Mouse (Mus musculus) limb, embryonic 12.5 days (tissue): ENCODE data around the gene Zbtb20. TPM values are rescaled to one million over a fixed set of nuclear protein-coding genes. Genes with fewer than 3 reads are reported as not detected.

Source experiments
- ATAC-seq: fragments of 200-750 bp; cut with Nextera tagmentation; 2 replicates; pipeline ENCODE4 v1.8.0; 2017; ENCODE audit warnings: low read depth, moderate TSS enrichment; ENCODE audit not compliant: insufficient number of reproducible peaks, insufficient read depth, low FRiP score, low TSS enrichment
- H3K27ac ChIP-seq: fragments of 300-500 bp; sonication (generic); 2 replicates; pipeline ENCODE4 v1.5.1; 2016; ENCODE audit warnings: mild to moderate bottlenecking, moderate library complexity
- H3K27me3 ChIP-seq: fragments of 300-500 bp; sonication (generic); 2 replicates; pipeline ENCODE4 v1.6.1; 2016; ENCODE audit warnings: mild to moderate bottlenecking, moderate library complexity
- H3K36me3 ChIP-seq: fragments of 300-500 bp; sonication (generic); 2 replicates; pipeline ENCODE4 v1.6.1; 2016; ENCODE audit warnings: mild to moderate bottlenecking, moderate library complexity
- H3K4me1 ChIP-seq: fragments of 300-500 bp; sonication (generic); replicated peaks from 2 replicates; pipeline ENCODE4 v1.6.1; 2016
- H3K4me2 ChIP-seq: fragments of 300-500 bp; sonication (generic); 2 replicates; pipeline ENCODE4 v1.6.1; 2016; ENCODE audit warnings: mild to moderate bottlenecking, moderate library complexity
- H3K4me3 ChIP-seq: fragments of 300-500 bp; sonication (generic); replicated peaks from 2 replicates; pipeline ENCODE4 v1.5.1; 2016; ENCODE audit warnings: mild to moderate bottlenecking
- H3K9ac ChIP-seq: fragments of 300-500 bp; sonication (generic); replicated peaks from 2 replicates; pipeline ENCODE4 v1.6.1; 2016; ENCODE audit warnings: mild to moderate bottlenecking, moderate library complexity
- H3K9me3 ChIP-seq: fragments of 300-500 bp; sonication (generic); 2 replicates; pipeline ENCODE4 v1.6.1; 2016; ENCODE audit warnings: mild to moderate bottlenecking, moderate library complexity
- WGBS: fragments of 180-500 bp; shearing (Covaris S2); methylation state at CpG from one replicate; pipeline ENCODE4 v1.1.7; 2016; 5-methylcytosine and 5-hydroxymethylcytosine counted together
- polyA plus RNA-seq: library from polyadenylated mRNA; unstranded; fragments of >200 nt; fragmentation: Nextera tagmentation; extraction: Ambion mirVana; gene quantifications from 2 replicates; pipeline ENCODE4 v1.2.1, GENCODE M21; 2016

Gene Zbtb20
- polyA plus RNA-seq, 1 experiment from 2014 or later = 18.8 TPM

DNA sequence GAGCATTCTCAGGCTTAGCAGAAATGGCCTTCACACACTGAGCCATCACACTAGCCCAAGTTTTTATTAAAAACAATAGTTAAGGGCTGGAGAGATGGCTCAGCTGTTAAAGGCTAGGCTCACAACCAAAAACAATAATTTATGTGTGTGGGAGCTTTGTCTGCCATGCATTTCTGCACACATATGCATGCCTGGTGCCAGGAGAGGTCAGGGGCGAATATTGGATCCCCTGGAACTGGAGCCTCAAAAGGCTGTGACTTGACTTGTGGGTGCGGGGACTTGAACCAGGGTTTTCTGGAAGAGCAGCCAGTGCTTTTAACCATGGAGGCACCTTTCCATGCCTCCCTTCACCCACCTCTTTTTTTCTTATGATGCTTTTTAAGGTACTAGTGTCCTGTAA lies 685.6 kb downstream of the Zbtb20 start:
- Histone ChIP-seq H3K36me3 (no peaks in the 10 kb centered on the region), H3K9ac (no peak overlapping the region), H3K27ac (no peak overlapping the region), H3K4me2 (no peak overlapping the region), H3K27me3 (no peaks in the 10 kb centered on the region), H3K4me3 (no peak overlapping the region), H3K9me3 (no peaks in the 10 kb centered on the region), H3K4me1 (no peaks in the 10 kb centered on the region)
- 93% methylated on average over 2 of the region's 2 CpGs for WGBS
- no peak for ATAC-seq

DNA sequence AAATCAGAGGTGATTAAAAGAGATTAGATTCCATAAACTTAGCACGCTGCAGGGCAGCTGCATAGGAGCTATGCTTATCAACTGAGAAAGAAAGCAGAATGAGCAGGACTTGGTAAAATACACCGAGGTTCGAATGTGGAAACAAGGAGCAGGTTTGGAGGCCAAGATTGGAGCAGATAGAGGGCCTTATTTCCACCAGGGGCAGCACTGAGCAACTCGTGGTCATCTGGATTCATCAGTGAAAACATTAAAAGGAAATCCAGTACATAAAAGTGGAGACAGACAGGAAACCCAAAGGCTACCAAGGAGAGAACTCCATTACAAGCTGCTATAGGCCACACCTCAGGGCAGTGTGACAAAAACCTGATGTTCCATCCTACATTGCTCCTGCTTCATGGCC lies 686.3 kb downstream of the Zbtb20 start:
- no peak overlapping the region for H3K4me3 ChIP-seq
- 90% methylated on average over 4 of the region's 4 CpGs for WGBS
- no peaks in the 10 kb centered on the region for H3K36me3 ChIP-seq
- H3K9me3 ChIP-seq = no peaks in the 10 kb centered on the region
- no peak for ATAC-seq
- H3K27ac ChIP-seq = no peak overlapping the region
- H3K4me2 ChIP-seq = no peak overlapping the region
- no peaks in the 10 kb centered on the region for H3K27me3 ChIP-seq
- H3K9ac ChIP-seq = no peak overlapping the region
- H3K4me1 ChIP-seq = no peaks in the 10 kb centered on the region

DNA sequence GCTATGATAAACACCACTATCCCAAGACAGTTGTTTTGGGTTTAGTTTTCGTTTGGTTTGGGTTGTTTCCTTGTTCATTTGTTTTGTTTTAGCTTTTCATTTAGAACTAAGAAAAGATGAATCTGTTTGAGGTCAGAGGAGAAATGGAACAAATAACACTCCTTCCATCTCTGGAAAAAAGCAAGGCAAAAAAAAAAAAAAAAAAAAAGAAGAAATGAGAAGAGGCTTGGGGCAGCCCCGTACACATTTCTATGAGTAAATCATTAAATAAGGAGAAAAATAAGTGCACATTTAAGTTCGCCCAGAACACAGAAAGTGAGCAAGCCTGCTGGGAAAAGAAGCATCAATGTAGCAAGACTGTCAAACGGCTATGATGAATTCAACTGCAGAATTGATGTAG lies 690.2 kb downstream of the Zbtb20 start:
- Histone ChIP-seq H3K4me1 (no peaks in the 10 kb centered on the region), H3K9ac (no peak overlapping the region), H3K4me3 (no peak overlapping the region), H3K36me3 (no peaks in the 10 kb centered on the region), H3K9me3 (no peaks in the 10 kb centered on the region), H3K4me2 (no peak overlapping the region), H3K27ac (no peak overlapping the region), H3K27me3 (no peaks in the 10 kb centered on the region)
- 74% methylated on average over 4 of the region's 4 CpGs for WGBS
- ATAC-seq = no peak

DNA sequence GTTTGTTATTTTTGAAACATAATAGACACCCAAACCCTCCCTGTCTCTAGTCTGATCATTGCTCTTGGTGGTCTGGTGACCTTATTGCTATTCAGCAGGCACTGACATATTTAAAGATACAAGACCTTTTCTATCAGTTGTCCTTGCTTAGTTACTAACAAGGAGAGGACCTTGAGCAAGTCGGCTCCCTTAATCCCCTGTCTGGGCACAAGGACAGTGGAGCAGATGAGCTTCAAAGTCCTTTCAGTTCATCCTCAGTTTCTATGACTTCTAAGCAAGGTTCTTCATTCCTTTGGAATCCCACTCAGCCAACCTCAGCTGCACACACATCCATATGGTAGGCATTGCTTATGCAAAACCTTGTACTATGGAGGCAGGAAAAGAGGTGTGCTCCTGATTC lies 690.8 kb downstream of the Zbtb20 start:
- Histone ChIP-seq H3K9ac (no peak overlapping the region), H3K36me3 (no peaks in the 10 kb centered on the region), H3K4me2 (no peak overlapping the region), H3K4me1 (no peaks in the 10 kb centered on the region), H3K4me3 (no peak overlapping the region), H3K27me3 (no peaks in the 10 kb centered on the region), H3K9me3 (no peaks in the 10 kb centered on the region), H3K27ac (no peak overlapping the region)
- WGBS = 90% methylated on average over 1 of the region's 1 CpGs
- no peak for ATAC-seq

DNA sequence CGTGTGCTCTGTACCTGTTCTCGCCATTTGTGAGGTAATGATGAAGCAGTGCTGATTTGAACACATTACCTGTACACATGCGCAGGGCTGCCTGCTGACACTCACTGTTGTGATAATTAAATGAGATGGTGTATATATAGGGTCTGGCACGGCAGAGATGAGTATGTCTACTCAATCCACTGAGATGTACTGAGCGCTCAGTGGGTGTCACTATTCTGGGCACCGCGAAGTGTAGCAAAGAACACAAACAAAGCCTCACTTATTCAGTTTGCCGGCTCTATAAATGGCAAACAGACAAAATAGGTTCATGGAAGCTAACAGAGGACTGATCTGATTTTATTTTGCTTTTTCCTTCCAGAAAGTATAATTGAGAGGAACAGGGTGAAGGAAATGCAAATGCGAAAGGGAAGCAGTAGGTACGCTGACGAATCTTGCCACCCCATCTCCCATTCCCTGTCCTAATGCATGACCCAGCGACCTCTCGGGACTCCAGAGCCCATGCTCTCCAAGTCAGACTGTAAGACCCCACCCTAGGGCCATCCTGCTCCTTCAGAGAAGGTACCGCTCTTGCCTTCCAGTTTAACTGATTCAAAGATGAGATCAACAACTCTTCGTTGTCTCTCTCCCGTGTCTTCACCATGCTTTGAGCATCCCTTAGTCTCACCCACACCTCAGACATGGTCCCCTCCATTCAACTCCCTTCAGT lies 695.8 kb downstream of the Zbtb20 start:
- 91% methylated on average over 16 of the region's 16 CpGs for WGBS
- H3K27me3 ChIP-seq = no peaks in the 10 kb centered on the region
- ATAC-seq = no peak

DNA sequence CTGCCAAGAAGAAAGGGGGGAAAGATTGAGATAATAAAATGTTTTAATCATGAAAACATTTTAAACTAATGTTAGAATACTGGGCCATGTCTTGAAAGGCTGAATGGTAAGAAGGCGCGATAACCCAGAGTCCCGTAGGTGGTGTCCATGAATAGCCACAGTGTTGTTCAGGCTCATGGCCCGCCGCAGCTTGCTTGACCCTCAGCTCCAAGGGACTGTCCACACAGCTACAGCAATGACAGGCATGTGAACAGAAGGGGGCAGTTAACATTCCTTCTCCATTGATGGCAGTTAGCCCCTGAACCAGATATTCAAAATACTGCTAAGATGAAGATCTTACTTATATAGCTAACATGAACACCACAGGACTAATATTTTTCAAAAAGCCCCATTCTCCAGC lies 696.5 kb downstream of the Zbtb20 start:
- H3K4me3 ChIP-seq = no peak overlapping the region
- no peak overlapping the region for H3K9ac ChIP-seq
- WGBS = 95% methylated on average over 5 of the region's 5 CpGs
- H3K4me1 ChIP-seq = no peaks in the 10 kb centered on the region
- no peaks in the 10 kb centered on the region for H3K36me3 ChIP-seq
- no peaks in the 10 kb centered on the region for H3K9me3 ChIP-seq
- no peak overlapping the region for H3K4me2 ChIP-seq
- H3K27me3 ChIP-seq = no peaks in the 10 kb centered on the region
- no peak overlapping the region for H3K27ac ChIP-seq
- no peak for ATAC-seq

More for the DNA sequence above, 695.8 kb downstream of the Zbtb20 start:
- H3K4me1 ChIP-seq = no peaks in the 10 kb centered on the region
- H3K9ac ChIP-seq = no peak overlapping the region
- H3K27ac ChIP-seq = no peak overlapping the region
- H3K4me3 ChIP-seq = no peak overlapping the region
- H3K36me3 ChIP-seq = no peaks in the 10 kb centered on the region
- no peak overlapping the region for H3K4me2 ChIP-seq
- H3K9me3 ChIP-seq = no peaks in the 10 kb centered on the region

DNA sequence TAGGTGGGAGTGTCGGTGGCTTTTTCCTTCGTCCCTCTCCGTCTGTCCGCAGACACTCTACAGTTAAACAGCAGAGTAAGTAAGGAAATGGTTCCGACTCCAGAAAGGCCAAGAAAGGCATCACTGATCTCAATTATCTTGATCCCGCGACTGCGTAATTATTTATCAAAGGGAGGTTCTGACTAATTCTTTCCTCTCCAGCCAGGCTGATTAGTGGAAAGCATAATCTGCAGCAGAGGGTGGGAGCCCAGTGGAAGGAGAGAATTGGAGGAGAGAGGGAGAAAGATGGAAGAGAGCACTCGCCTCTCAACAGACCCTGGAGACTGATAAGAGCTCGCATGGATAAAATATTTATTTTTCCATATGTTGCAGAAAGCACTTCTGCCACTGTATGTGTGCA lies 697.1 kb downstream of the Zbtb20 start:
- no peak overlapping the region for H3K4me3 ChIP-seq
- no peak overlapping the region for H3K27ac ChIP-seq
- 75% methylated on average over 10 of the region's 10 CpGs for WGBS
- no peaks in the 10 kb centered on the region for H3K36me3 ChIP-seq
- H3K4me2 ChIP-seq = no peak overlapping the region
- no peaks in the 10 kb centered on the region for H3K9me3 ChIP-seq
- ATAC-seq = no peak
- H3K27me3 ChIP-seq = no peaks in the 10 kb centered on the region
- no peak overlapping the region for H3K9ac ChIP-seq
- no peaks in the 10 kb centered on the region for H3K4me1 ChIP-seq

DNA sequence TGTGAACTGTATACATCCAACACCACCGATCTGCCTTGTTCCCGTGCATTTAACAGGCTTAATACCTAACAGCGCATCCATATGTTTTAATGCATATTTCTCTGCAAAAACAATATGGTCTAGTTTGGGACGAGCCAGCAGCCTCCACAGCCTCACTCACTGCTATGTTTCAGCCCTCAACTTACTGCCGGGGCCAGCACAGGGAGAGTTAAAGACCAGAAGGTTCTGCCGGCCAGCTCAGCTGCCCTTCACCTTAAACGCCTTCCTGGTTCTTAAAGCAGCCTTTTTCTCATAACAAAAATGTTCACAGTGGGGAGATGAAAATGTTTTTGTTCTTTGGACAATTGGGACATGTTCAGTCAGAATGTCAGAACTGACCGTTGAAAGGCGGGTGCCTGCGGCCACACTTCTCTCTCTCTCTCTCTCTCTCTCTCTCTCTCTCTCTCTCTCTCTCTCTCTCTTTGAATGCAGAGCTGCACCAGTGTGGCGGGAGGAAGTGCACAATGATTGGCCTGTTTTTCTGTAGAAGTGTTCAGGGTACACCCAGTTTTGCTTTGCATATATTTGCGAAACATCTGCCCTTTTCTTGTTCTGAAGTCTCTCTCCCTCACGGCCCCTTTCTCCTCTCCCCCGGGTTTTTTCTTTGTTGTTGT lies 697.6 kb downstream of the Zbtb20 start:
- Histone ChIP-seq H3K4me2 (no peak overlapping the region), H3K4me1 (no peaks in the 10 kb centered on the region)
- WGBS = 67% methylated on average over 14 of the region's 14 CpGs

DNA sequence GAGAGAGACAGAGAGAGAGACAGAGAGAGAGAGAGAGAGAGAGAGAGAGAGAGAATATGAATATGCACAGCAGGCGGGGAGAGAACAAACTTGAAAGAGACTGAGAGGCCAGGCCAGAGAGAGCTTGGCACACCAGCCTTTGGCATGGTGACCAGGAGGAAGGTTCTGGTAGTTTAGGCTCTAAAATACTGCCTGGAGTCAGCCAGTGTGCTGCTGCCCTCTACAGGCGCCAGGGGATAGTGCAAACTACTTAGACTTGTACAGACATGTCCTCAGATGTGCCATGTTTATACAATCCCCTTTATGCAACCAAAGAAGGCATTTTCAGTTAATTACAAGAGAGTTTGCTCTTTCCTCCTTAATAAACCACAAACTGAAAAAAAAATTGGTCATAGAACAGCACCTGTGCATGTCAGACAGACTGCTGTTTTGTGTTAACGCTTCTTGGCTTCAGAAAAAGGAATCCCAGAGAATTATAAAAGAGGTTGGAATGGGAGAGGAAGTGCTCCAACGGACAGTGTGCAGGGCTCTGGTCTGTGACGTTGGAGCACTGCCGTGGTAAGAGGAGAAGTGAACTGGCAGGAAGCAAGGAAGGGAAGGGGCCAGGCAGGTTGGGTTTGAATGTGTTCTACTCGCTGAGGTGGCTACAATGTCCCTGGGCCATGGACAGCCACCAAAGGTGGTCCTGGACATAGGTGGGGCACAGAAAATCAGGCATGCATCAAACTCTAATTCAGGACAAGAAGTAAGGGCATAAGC lies 698.5 kb downstream of the Zbtb20 start:
- no peak for ATAC-seq
- WGBS = 49% methylated on average over 7 of the region's 7 CpGs
- no peaks in the 10 kb centered on the region for H3K27me3 ChIP-seq
- no peak overlapping the region for H3K27ac ChIP-seq
- H3K4me1 ChIP-seq = peaks cover under 1% of the 10 kb centered on the region; the same call in 1 of the 2 replicates
- no peak overlapping the region for H3K9ac ChIP-seq
- H3K36me3 ChIP-seq = no peaks in the 10 kb centered on the region
- no peak overlapping the region for H3K4me3 ChIP-seq
- no peak overlapping the region for H3K4me2 ChIP-seq
- H3K9me3 ChIP-seq = no peaks in the 10 kb centered on the region

More for the DNA sequence above, 697.6 kb downstream of the Zbtb20 start:
- H3K27ac ChIP-seq = no peak overlapping the region
- H3K4me3 ChIP-seq = no peak overlapping the region
- no peaks in the 10 kb centered on the region for H3K36me3 ChIP-seq
- no peaks in the 10 kb centered on the region for H3K9me3 ChIP-seq
- no peak for ATAC-seq
- H3K27me3 ChIP-seq = no peaks in the 10 kb centered on the region
- no peak overlapping the region for H3K9ac ChIP-seq

DNA sequence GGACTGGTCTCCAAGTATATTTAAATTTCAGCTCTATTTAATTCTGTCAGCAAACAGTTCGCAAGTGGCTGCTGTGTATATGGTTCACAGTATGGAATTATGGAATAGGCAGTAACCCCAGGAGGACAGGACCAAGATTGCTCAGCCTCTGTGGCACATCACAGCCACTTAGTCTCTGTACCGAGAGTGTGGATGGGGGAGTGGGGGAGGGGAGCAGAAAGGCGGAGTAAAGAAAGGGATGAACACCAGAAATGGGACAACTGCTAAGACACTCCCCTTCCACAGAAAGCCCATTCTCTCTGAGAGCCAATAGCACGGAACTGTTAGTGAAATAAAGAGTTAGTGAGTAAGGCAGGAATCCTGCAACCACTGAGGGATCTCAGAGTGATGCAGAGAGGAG lies 699.4 kb downstream of the Zbtb20 start:
- no peak for ATAC-seq
- no peak overlapping the region for H3K9ac ChIP-seq
- H3K27me3 ChIP-seq = no peaks in the 10 kb centered on the region
- no peak overlapping the region for H3K27ac ChIP-seq
- WGBS = 64% methylated on average over 4 of the region's 4 CpGs
- no peaks in the 10 kb centered on the region for H3K36me3 ChIP-seq
- H3K4me3 ChIP-seq = no peak overlapping the region
- H3K4me1 ChIP-seq = peaks cover 2% of the 10 kb centered on the region; the same call in 1 of the 2 replicates
- no peaks in the 10 kb centered on the region for H3K9me3 ChIP-seq
- no peak overlapping the region for H3K4me2 ChIP-seq

DNA sequence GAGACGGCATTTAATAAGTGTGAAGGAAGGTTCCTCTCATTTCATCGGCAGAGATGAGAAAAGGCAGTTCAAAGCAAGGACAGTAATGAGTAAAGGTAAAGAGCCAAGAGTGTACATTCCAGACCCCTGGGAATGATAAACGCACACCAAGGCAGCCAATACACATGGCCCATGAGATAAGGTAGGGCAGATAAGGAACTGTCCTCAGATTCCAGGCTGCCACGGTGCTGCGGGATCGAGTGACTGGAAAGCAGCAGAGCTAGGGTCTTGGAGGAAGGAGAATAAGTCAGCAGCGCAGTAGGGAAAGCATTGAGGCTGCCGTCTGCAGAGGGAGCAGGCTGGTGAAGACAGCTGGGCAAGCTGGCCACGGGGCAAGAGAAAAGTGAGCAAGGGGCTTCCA lies 699.8 kb downstream of the Zbtb20 start:
- H3K27ac ChIP-seq = no peak overlapping the region
- ATAC-seq = no peak
- no peaks in the 10 kb centered on the region for H3K9me3 ChIP-seq
- no peak overlapping the region for H3K9ac ChIP-seq
- no peaks in the 10 kb centered on the region for H3K27me3 ChIP-seq
- no peak overlapping the region for H3K4me3 ChIP-seq
- H3K36me3 ChIP-seq = no peaks in the 10 kb centered on the region
- no peak overlapping the region for H3K4me2 ChIP-seq
- H3K4me1 ChIP-seq = peaks cover 2% of the 10 kb centered on the region; the same call in 1 of the 2 replicates
- WGBS = 32% methylated on average over 9 of the region's 9 CpGs
